Mouse (Mus musculus): ENCODE measurements around the gene Dusp28.

- no peak for TF ChIP-seq CTCF (IDR thresholded peaks at IDR 0.05; ENCODE audit: borderline replicate concordance, insufficient read depth, low read length)
- TF ChIP-seq POLR2A (IDR thresholded peaks at IDR 0.05; ENCODE audit: low read depth, low read length), result no peak
Observed at GRCm38 (mm10) chr1:92947966-92948365, 41.2 kb downstream of the Dusp28 start.
